Mouse (Mus musculus) megakaryocyte, adult 5-6 weeks (primary cell): ENCODE data around the gene Mtmr1. TPM values are rescaled to one million over a fixed set of nuclear protein-coding genes. Genes with fewer than 3 reads are reported as not detected.
"Not testable (repeated sequence)": the region's sequence is repeated elsewhere in the genome, so short reads cannot be mapped to it uniquely, and the experiment has no call there.

ENCODE experiments used
- ATAC-seq: 2 replicates; pipeline ENCODE4 v1.8.0; 2016; ENCODE audit warnings: mild to moderate bottlenecking, inconsistent platforms; ENCODE audit not compliant: poor library complexity, severe bottlenecking
- total RNA-seq, 2 experiments: library from RNA; stranded (forward) in 1 of 2; stranded (reverse) in 1 of 2; fragments of 153-499, 151-499 nt in 1 of 2; fragments of 221-1000, 200-1000 nt in 1 of 2; gene quantifications; 2 replicates each; pipeline versions ENCODE4 v1.2.3 to v1.2.4; 2015 to 2017

Gene Mtmr1
- total RNA-seq (2015) (24.5 and 25.8 TPM in 2 replicates), total RNA-seq (2017) (28.9 and 36.1 TPM in 2 replicates)

DNA sequence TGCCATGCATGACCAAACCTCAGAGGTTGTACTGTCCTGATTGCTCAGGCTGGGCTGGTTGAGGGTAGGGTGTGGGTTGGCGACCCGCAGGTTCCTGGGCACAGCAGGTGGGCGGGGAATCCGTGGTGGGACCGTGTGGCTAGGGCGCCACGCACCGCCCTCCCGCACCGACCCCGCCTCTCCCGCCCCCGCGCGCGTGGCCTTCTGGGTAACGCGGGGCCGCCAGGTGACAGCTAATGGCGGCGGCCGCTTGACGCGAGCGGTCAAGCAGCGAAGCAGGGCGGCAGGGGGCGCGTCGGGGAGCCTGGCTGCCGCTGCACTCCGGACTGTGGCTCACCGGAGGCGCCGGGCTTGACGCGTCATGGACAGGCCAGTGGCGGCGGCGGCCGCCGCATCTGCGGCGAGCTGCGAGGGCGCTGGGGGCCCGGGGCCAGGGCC lies at the start of gene Mtmr1:
Mtmr1 (plus strand) TSS at position 207 of the 438 bp plus-strand sequence.
- ATAC-seq, result peak; percentile 94

DNA sequence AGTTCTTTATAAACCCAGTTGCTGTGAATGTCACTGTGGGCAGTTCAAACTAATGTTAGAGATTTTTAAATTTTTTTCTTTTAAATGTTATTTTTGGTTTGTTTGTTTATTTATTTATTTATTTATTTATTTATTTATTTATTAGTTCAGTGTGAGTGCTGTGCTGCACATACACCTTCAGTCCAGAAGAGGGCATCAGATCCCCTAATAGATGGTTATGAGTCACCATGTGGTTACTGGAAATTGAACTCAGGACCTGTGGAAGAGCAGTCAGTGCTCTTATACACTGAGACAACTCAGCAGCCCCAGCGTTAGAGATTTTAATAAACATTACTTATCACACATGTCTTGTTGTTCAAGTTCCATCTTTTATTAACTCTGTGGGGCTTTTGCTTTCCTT lies 12.5 kb upstream of the Mtmr1 start:
- no peak for ATAC-seq

DNA sequence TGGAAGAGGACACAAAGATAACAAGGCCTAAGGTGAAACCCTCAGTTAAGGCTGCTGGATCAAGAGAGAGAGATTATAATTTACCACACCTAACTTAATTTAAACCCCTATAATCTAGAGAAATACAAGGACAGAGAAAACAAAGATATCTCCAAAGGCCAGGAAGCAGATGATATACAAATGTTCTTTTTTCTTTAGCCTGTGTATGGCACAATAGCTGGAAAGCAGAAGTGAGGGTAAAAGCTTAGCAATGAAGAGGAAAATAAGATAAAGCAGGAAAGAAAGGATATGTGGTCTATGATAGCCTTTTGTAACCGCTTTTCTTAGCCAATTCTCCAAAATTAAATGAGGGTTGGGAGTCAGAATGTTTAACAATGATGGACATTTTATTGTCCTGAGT lies 9.2 kb upstream of the Mtmr1 start:
- no peak for ATAC-seq

DNA sequence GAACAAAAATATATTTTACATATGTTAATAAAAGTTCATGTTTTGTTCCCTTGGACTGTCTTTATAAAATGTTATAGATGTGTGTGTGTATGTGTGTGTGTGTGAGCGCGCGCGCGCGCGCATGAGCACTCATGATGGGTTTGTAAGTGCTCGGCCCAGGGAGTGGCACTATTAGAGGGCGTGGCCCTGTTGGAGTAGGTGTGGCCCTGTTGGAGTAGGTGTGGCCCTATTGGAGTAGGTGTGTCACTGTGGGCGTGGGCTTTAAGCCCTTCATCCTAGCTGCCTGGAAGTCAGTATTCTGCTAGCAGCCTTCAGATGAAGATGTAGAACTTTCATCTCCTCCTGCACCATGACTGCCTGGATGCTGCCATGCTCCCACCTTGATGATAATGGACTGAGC lies 2.8 kb upstream of the Mtmr1 start:
- ATAC-seq, result not testable (repeated sequence)

DNA sequence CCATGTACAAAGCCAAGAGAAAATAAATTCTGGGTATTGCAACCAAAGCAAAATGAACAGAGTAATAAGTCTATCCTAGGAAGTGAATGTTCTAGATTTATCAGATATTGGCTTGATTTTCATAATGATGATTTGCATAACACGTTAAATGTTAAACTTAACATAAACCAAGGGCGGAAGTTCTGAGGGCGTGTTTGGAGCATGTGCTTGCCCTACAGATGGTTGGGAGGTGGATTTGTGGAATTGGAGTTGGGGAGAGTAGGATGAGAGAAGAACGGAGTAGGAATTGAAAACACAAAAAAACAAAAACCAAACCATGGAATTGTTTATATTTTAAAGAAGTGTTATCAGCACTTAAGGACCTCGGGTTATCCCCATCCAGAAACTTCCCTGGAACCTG lies 498 bp upstream of the Mtmr1 start:
- no peak for ATAC-seq

DNA sequence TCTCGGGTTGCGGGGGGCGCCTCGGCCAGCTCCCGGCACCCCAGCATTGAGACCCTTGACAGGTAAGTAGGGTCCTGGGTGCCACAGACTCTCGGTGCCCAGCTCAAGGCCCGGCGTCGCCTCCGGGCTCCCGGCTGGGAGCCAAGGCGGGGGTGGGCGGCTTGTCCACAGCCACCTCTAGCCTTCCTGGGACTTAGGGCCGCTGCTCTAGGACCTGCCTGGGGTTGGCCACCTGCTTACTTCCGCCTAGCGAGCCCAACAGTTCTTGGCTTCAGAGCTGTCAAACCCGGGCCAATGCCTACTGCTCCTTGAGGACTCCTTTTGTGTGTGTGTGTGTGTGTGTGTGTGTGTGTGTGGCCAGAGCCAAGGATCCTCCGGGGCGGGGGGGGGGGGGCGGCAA lies 451 bp downstream of the Mtmr1 start:
- ATAC-seq, result peak; percentile 33

DNA sequence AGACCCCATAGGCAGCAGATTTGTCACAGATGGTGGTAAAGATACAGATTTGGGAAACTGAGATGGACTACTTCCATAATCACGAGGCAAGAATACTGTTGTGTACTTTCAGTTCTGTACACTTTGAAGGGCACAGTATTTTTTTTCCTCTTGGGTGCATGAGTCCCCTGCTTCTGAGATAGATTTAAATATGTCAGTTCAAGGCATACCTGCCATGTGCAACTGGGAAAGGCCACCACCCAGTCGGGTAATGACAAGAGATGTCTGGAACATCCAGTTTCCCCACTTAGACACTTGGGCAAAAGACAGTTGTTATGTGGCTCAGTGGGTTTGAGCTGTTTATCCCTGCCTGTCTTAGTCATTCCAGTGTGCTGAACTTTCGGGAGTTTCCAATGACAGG lies 950 bp downstream of the Mtmr1 start:
- ATAC-seq, result no peak

DNA sequence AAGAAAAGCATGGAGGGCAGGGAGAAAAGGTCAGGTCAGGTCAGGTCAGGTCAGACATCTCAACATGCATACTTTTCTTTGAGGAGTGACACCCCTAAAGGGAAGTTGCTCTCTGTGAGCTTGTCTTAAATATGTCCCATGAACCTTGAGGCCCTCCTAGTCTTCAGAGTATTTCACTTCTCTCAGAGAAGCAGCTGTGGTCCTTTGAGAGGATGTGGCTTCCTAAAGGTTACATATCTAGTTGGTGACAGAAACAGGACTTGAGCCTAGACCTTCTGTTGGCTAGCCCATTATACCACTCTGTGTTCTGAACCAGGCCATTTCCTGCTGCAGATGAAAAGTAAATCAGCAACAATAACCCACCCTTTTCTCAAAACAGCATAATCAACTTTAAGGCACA lies 2.4 kb downstream of the Mtmr1 start:
- peak; percentile 27 for ATAC-seq

DNA sequence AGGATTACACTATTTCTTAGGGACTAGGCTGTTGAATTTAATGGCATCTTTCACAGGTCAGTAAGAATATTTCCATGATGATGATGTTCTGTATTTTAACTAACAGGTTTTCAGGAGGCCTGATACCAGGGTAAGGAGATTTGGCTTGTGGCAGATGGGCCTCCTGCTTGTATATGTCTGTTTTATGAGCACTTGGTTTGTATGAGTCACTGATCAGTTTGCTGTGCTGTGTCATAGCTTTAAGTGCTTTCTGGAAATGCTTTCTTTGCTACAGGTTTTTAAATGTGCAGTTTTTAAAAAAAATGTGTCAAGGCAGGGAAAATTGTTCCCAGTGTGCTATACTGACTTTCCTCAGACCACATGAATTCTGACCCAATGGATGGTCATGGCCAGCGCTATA lies 12.2 kb downstream of the Mtmr1 start:
- ATAC-seq, result no peak

DNA sequence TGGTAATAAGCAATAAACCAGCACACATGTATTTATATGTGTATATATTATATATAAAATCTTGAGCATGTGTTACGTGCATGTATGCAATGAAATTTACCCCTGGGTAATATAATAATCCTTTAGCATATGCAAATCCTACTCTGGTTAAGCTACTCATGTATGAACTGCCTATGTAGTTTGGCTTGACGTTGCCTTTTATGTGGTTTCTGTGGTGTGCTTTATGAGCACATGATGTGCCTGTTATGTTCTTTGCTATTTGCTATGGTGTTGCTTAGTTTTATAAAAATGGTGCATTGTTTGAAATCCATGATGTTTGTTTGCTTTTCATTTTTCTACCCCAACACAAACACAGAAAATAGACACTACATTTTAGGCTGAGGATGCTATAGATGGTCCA lies 13.9 kb downstream of the Mtmr1 start:
- ATAC-seq, result no peak

DNA sequence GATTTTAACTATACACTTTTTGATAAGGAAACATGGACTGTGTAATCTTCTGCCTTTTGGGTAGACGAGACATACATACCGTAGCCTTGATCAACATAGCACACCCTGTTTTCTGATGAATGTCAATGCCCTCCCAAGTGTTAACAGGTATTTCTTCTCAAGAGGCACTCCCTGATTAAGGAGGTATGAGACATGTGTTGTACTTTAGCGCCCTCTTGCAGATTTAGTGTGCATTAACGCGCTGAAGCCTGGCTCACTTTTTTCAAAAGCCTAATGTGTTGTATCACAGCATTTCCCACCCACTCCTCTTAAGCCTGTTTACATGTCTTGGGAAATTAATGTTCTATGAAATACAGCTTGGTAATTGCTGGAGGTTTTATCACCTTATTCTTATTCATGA lies 17.0 kb downstream of the Mtmr1 start:
- ATAC-seq, result peak; percentile 69

DNA sequence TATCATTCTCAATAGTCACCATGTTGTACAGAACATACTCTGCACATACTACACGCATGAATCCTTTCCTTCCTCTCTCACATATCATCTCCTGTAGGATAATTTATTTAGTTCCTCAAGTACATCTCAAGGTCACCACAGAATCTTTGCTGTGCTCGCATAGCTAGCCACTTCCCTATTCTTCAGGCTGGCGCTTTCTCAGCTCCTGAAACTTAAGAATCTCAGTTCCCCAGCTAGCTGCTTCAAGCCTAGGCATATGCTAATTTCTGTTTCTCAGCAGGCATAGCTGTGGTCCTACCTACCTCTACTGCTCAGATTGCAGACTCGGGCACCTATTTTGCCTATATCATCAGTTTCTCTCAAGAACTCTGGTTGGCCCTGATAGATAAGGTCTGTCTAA lies 31.8 kb downstream of the Mtmr1 start:
- peak; percentile 77 for ATAC-seq

DNA sequence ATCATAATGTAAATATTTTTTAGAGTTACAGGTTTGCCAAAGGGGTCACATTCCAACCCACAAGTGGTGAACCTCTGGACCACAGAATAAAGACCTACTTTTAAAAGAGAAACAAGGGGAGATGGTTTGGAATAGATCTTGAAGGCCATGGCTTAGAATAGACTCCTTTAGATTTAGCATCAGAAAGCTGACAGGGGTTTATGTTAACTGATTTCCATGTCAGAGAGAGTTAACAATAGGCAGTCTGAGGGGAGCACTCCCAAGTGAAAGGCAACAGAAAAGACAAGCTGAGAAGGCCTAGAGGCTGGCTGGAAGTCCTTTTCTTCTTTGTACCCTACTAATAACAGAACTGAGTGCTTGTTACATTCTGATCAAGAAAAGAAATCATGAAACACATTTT lies 41.7 kb downstream of the Mtmr1 start:
- ATAC-seq, result no peak

DNA sequence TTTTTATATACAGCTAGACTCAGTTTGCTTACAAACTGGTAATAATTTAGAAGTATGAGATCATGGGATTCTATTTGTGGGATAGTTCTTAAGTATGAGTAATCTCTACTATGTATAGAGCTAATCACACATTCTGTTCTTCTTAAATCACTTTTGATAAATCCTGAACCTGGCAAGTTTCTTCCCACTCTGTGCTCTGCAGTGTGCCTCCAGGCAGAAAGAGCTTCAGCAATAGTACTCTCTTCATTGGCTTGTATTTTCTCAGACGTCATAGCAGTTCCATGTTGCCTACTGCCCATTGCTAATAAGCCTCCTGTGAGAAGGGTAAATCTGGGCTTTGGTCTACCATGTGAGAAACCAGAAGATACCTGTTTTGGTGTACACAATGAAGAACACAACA lies 43.8 kb downstream of the Mtmr1 start:
- no peak for ATAC-seq

DNA sequence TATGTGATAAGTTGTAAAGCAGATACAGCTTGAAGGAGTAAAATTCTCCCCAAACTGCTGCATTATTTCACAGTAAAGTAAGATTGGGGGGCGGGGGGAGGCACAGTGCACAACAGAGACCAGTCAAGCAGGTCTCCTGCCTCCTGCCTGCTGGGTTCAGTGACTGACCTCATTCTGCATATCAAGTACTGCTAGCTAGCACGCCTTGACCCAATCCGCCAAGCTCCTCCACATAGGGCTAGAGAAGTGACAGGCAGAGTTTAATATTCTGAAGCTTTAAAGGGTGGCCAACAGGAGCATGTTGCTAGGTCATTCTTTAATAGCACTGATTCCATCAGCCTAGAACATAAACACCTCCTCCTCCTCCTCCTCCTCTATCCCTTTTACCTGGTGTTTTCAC lies 48.2 kb downstream of the Mtmr1 start:
- ATAC-seq, result no peak

DNA sequence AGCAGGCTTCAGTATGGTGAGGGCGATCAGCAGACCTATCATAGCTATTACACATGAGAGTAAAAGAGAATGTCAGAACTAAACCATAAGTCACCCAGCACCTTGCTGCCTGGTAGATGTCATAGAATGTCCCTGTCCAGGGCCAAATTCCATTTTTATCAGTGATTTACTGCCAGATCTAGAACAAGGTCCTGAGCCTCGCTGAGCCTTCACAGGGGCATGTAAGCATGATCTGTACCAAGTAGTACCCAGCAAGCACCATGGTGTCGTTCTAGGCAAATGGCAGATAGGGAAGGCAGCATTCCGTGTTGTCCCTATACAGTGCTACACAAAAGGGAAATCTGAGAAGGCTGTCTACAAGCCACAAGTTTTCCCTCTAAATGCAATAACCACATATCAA lies 49.1 kb downstream of the Mtmr1 start:
- ATAC-seq, result no peak

DNA sequence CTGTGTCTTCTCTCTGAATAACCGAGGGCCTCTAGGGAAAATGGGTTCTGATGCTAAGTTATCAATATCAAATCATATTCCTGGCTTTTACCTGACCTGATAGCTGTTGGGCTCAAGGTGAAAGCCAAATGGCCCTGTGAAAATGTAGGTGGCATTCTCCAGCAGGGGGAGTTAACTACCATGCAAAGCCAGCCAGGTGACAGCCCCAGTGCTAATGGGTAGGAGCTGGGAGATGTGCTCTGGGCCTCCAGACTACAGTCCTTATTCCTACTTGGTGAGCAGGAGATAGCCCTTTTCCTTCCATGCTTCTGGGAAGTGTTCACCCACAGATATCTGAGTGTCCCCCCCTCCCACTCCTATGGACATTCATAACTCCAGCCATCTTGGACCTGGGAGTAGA lies 60.3 kb downstream of the Mtmr1 start:
- no peak for ATAC-seq

DNA sequence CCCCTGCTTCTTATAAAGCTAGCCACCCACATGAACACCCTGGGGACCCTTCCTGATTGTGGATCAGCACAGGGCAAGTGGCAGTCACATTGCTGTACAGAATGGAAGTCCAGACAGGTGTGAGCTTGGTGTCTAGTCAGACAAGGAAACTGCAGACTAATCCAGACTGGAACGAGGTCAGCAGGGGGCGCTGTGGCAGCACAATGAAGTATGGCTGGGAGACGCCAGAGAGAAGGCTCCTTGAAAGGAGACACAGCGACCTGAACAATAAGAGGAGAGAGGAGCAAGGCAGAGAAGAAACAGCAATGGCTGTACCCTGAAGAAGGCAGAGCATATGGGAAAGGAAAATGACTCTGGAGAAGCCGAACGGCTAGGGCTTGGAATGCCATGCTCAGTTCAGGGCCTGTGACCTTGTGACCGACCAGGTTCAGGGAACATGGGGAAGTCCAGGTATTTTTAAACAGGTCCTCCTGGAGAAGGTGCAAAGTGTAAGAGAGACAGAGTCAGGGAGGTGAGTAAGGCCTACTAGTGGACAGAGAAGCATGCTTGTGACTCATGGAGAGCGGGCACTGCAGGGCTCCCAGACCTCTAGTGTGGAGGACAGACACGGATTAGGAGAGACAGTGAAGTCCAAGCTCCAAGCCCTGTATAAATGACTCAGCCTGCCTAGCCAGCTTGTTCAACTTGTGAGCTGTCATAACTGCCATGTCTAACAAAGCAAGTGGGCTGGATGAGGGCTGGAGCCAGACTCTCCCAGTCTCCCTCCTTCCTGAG lies 61.4 kb downstream of the Mtmr1 start:
- ATAC-seq, result peak; percentile 70

DNA sequence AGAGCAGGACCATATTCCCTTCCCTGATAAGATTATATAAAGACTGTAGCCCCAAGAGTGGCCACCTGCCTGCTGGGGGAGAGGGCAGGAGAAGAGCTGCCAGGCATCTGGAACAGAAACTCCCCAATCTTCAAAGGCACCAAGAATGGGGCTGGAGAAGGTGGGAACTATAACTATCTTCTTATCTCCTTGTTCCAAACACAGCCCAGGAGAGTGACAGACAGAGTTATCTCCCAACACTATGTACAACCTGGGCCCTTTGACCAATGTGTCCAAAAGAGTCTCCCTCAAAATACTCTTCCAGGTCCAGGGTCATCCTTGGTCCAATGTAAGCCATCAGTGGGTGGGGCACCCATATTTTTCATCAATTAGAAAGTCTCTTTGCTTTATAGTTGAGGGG lies 62.9 kb downstream of the Mtmr1 start:
- no peak for ATAC-seq

DNA sequence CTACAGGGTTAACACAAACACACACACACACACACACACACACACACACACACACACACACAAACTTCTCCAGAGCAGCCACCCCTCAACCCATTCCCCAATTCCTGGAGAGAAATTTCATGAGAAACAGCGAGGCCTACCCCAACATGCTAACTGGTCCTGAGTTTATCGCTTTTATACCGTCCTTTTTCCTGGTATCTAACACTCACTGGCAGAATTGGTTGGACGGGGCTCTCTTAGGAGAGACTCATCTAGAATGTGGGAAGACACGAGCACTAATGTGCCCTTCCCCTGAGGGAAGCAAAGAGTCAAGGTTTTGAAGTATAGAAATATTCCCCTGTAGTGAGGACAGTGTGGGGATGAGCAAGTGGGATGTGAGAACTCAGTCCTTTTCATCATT lies 66.3 kb downstream of the Mtmr1 start:
- no peak for ATAC-seq

DNA sequence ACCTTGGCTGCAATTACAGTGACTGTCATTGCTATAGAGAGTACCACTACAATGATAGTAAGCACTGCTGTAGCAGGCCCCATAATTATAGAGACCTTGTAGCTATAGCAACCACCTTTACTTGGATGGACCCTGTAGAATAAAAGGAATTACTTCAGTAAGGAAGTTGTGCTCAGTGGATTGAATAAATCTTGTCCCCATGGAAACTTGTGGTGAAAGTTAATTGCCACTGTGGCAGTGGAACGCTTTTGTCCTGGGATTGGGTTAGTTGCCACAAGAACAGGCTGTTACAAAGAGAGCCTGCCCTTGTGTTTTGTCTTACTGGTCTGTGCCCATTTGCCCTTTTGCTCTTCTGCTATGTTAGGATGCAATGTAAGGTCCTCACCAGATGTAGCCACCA lies 69.9 kb downstream of the Mtmr1 start:
- ATAC-seq, result no peak

DNA sequence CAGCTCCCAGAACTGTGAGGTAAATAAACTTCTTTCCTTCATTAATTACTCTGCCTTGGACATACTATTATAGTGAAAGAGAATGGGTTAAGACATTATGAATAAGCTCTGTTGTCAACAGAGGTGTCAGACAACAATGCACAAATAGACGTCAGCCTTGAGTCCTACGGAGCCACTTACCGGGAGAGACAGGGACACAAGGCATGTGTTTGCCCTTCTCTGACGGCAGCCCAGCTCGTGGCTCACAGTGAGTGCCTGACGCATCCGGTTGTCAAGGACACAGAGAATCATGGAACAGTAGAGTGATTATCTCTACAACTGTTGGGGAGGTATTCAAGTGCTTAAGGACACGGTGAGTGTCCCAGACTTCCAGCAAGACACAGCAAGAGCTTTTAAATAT lies 70.3 kb downstream of the Mtmr1 start:
- no peak for ATAC-seq

DNA sequence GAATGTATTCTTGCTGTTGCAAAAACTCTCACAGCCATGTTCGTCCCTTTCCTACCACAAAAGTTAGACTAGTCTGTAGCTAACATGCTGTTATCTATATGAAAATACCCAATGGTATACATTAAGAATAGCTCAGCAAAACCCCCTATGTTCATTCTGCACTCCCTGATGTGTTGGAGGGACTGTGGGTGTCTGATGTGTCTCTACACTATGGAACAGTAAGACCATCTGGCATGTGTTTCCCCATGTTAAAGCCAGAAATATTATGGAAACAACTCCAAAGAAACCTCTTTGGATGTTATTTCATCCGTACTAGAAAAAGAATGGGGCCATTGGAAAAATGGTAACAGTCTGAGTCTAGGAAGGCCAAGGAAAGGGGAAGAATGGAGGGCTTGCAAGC lies 71.0 kb downstream of the Mtmr1 start:
- ATAC-seq, result no peak
